Mouse (Mus musculus) liver, postnatal 0 days (tissue): Measurements from ENCODE around the gene Patz1. TPM values are rescaled to one million over a fixed set of nuclear protein-coding genes. Genes with fewer than 3 reads are reported as not detected.
A peak's percentile ranks its signal among the peaks of the same experiment; 100 is the strongest.

Experiments used
- ATAC-seq: fragments of 200-750 bp; cut with Nextera tagmentation; 2 replicates; pipeline ENCODE4 v1.8.0; 2017; ENCODE audit warnings: mild to moderate bottlenecking, moderate library complexity
- DNase-seq: peaks from one replicate; pipeline ENCODE4 v3.0.0-alpha.2; 2016
- H3K27ac ChIP-seq: fragments of 300-500 bp; sonication (generic); 2 replicates; pipeline ENCODE4 v1.5.1; 2014; ENCODE audit warnings: antibody characterized with exemption, moderate library complexity, mild to moderate bottlenecking, low read depth
- H3K27me3 ChIP-seq: fragments of 300-500 bp; sonication (generic); 2 replicates; pipeline ENCODE4 v1.6.1; 2014; ENCODE audit warnings: low read length, control low read depth, mixed read lengths; ENCODE audit not compliant: insufficient read depth
- H3K36me3 ChIP-seq: fragments of 300-500 bp; sonication (generic); replicated peaks from 2 replicates; pipeline ENCODE4 v1.6.1; 2014; ENCODE audit warnings: mild to moderate bottlenecking, control low read depth, low read length, moderate library complexity, mixed read lengths; ENCODE audit not compliant: insufficient read depth
- H3K4me1 ChIP-seq: fragments of 300-500 bp; sonication (generic); 2 replicates; pipeline ENCODE4 v1.6.1; 2014; ENCODE audit warnings: antibody characterized with exemption, mild to moderate bottlenecking, control low read depth; ENCODE audit not compliant: insufficient read depth
- H3K4me2 ChIP-seq: fragments of 300-500 bp; sonication (generic); 2 replicates; pipeline ENCODE4 v1.6.1; 2014; ENCODE audit warnings: low read depth, mild to moderate bottlenecking, low read length, moderate library complexity, mixed read lengths
- H3K4me3 ChIP-seq: fragments of 300-500 bp; sonication (generic); 2 replicates; pipeline ENCODE4 v1.5.1; 2014; ENCODE audit warnings: low read depth, low read length
- H3K9ac ChIP-seq: fragments of 300-500 bp; sonication (generic); replicated peaks from 2 replicates; pipeline ENCODE4 v1.6.1; 2014; ENCODE audit warnings: mild to moderate bottlenecking, moderate library complexity
- H3K9me3 ChIP-seq: fragments of 300-500 bp; sonication (generic); 2 replicates; pipeline ENCODE4 v1.6.1; 2016; ENCODE audit warnings: mild to moderate bottlenecking, control low read depth, low read length, mixed read lengths
- CTCF ChIP-seq: sonication (generic); IDR thresholded peaks from 2 replicates; pipeline ENCODE4 v1.5.1; 2016; ENCODE audit warnings: antibody characterized with exemption, low read depth
- EP300 ChIP-seq: IDR thresholded peaks from 2 replicates; pipeline ENCODE4 v1.6.1; 2016; ENCODE audit warnings: antibody characterized with exemption, low read depth, mild to moderate bottlenecking
- WGBS: fragments of 180-500 bp; shearing (Covaris S2); extraction: QIAGEN DNeasy Blood & Tissue Kit; methylation state at CpG from one replicate; pipeline ENCODE4 v1.1.7; 2014; ENCODE audit not compliant: insufficient replicate concordance; 5-methylcytosine and 5-hydroxymethylcytosine counted together
- polyA plus RNA-seq: library from polyadenylated mRNA; unstranded; fragments of >200 nt; fragmentation: Nextera tagmentation; extraction: Ambion mirVana; gene quantifications from 2 replicates; pipeline ENCODE4 v1.2.1, GENCODE M21; 2015

Gene Patz1
- polyA plus RNA-seq, 1 experiment from 2014 or later: 8.8 TPM

GRCm38 (mm10) chr11:3314148-3314547 is 25.5 kb downstream of the Patz1 start:
- H3K36me3 ChIP-seq: peaks cover 12% of the 10 kb centered on the region
- no peak overlapping the region for H3K4me2 ChIP-seq
- no peaks in the 10 kb centered on the region for H3K9me3 ChIP-seq
- no peak overlapping the region for H3K9ac ChIP-seq
- H3K27me3 ChIP-seq: no peaks in the 10 kb centered on the region
- TF ChIP-seq EP300: no peak
- peak; percentile 79 for TF ChIP-seq CTCF
- H3K4me3 ChIP-seq: no peak overlapping the region
- WGBS: 32% methylated on average over 2 of the region's 2 CpGs
- peaks cover 11% of the 10 kb centered on the region for H3K4me1 ChIP-seq
- no peak overlapping the region for H3K27ac ChIP-seq
- peak; percentile 74 for DNase-seq
- ATAC-seq: peak; percentile 57

GRCm38 (mm10) chr11:3318286-3318685 is 29.6 kb downstream of the Patz1 start:
- Histone ChIP-seq H3K4me1 (peaks cover 5% of the 10 kb centered on the region), H3K9ac (no peak overlapping the region), H3K4me2 (no peak overlapping the region), H3K27ac (no peak overlapping the region), H3K4me3 (no peak overlapping the region), H3K27me3 (no peaks in the 10 kb centered on the region), H3K9me3 (no peaks in the 10 kb centered on the region), H3K36me3 (no peaks in the 10 kb centered on the region)
- no peak for TF ChIP-seq CTCF
- TF ChIP-seq EP300: no peak
- DNase-seq (no peak), ATAC-seq (no peak)
- 72% methylated on average over 3 of the region's 3 CpGs for WGBS

- Histone ChIP-seq H3K27me3 (no peaks in the 10 kb centered on the region), H3K36me3 (no peaks in the 10 kb centered on the region), H3K4me3 (no peak overlapping the region), H3K4me1 (peaks cover 26% of the 10 kb centered on the region), H3K4me2 (no peak overlapping the region), H3K9ac (no peak overlapping the region), H3K27ac (no peak overlapping the region), H3K9me3 (no peaks in the 10 kb centered on the region)
- 71% methylated on average over 5 of the region's 5 CpGs for WGBS
- DNase-seq: no peak
- ATAC-seq: no peak
- no peak for TF ChIP-seq EP300
- TF ChIP-seq CTCF: no peak
These were observed 39.6 kb downstream of the Patz1 start for GRCm38 (mm10) chr11:3328271-3328670.

GRCm38 (mm10) chr11:3328806-3329775 is 40.4 kb downstream of the Patz1 start:
- ATAC-seq (no peak), DNase-seq (no peak)
- Histone ChIP-seq H3K4me2 (no peak overlapping the region), H3K27me3 (no peaks in the 10 kb centered on the region), H3K4me1 (peaks cover 26% of the 10 kb centered on the region), H3K9me3 (no peaks in the 10 kb centered on the region), H3K36me3 (no peaks in the 10 kb centered on the region), H3K27ac (no peak overlapping the region), H3K4me3 (no peak overlapping the region), H3K9ac (no peak overlapping the region)
- WGBS: 68% methylated on average over 11 of the region's 11 CpGs
- TF ChIP-seq CTCF: no peak

- DNase-seq (no peak), ATAC-seq (no peak)
- Histone ChIP-seq H3K27me3 (peaks cover 4% of the 10 kb centered on the region; the same call in 1 of the 2 replicates), H3K9me3 (no peaks in the 10 kb centered on the region), H3K4me2 (peak within 1 kb of the TSS; percentile 80), H3K4me3 (peak within 1 kb of the TSS; percentile 52), H3K9ac (peak within 1 kb of the TSS; percentile 60), H3K36me3 (no peaks in the 10 kb centered on the region), H3K27ac (peak within 1 kb of the TSS; percentile 76), H3K4me1 (peaks cover 33% of the 10 kb centered on the region)
- TF ChIP-seq CTCF (no peak), EP300 (no peak)
These were observed 41.3 kb downstream of the Patz1 start, which contains the start of gene Pik3ip1 for GRCm38 (mm10) chr11:3329891-3330451. TSS of gene Pik3ip1 (plus strand) at chr11:3330401.

GRCm38 (mm10) chr11:3330566-3330965 is 41.9 kb downstream of the Patz1 start:
- Histone ChIP-seq H3K4me3 (peak overlapping the region; percentile 52), H3K4me2 (peak overlapping the region; percentile 80), H3K27ac (peak overlapping the region; percentile 76), H3K4me1 (peaks cover 39% of the 10 kb centered on the region), H3K36me3 (no peaks in the 10 kb centered on the region), H3K27me3 (peaks cover 4% of the 10 kb centered on the region; the same call in 1 of the 2 replicates), H3K9ac (peak overlapping the region; percentile 60), H3K9me3 (no peaks in the 10 kb centered on the region)
- WGBS: 5% methylated on average over 9 of the region's 9 CpGs
- DNase-seq (peak; percentile 74), ATAC-seq (0 out of 2 replicates have a peak, but pooled peaks have one; percentile 2)
- TF ChIP-seq EP300 (no peak), CTCF (peak; percentile 54)
